Mouse (Mus musculus) heart, adult 2 months (tissue): ENCODE measurements around the gene Pde4d. TPM values are rescaled to one million over a fixed set of nuclear protein-coding genes. Genes with fewer than 3 reads are reported as not detected.

Experiments
- DNase-seq, 2 experiments: peaks; one replicate each; pipeline ENCODE4 v3.0.0; 2021
- H3K27ac ChIP-seq: fragments of 200-600 bp; 2 replicates; pipeline ENCODE4 v1.8.1; 2022
- H3K27me3 ChIP-seq: fragments of 200-500 bp; 2 replicates; pipeline ENCODE4 v1.6.1; 2012; ENCODE audit warnings: mild to moderate bottlenecking, low read length, inconsistent platforms, mixed read lengths; ENCODE audit not compliant: control insufficient read depth, insufficient read depth
- H3K36me3 ChIP-seq: fragments of 200-500 bp; 2 replicates; pipeline ENCODE4 v1.6.1; 2012; ENCODE audit warnings: low read length, inconsistent platforms; ENCODE audit not compliant: control insufficient read depth, insufficient read depth
- H3K4me1 ChIP-seq: fragments of 200-500 bp; 2 replicates; pipeline ENCODE4 v1.6.1; 2011; ENCODE audit warnings: low read length; ENCODE audit not compliant: control insufficient read depth, insufficient read depth
- H3K4me3 ChIP-seq: fragments of 200-600 bp; 2 replicates; pipeline ENCODE4 v1.8.1; 2022
- H3K79me2 ChIP-seq: fragments of 200-500 bp; replicated peaks from 2 replicates; pipeline ENCODE4 v1.6.1; 2012; ENCODE audit warnings: mild to moderate bottlenecking, inconsistent platforms, low read length, moderate library complexity, mixed read lengths; ENCODE audit not compliant: control insufficient read depth, insufficient read depth
- H3K9ac ChIP-seq: fragments of 200-500 bp; 2 replicates; pipeline ENCODE4 v1.6.1; 2012; ENCODE audit warnings: low read depth, mild to moderate bottlenecking, control low read depth, inconsistent platforms, low read length, mixed read lengths
- CTCF ChIP-seq: fragments of 200-600 bp; IDR thresholded peaks from 2 replicates; pipeline ENCODE4 v1.8.1; 2022; ENCODE audit warnings: antibody characterized with exemption, mild to moderate bottlenecking, moderate library complexity
- EP300 ChIP-seq: fragments of 200-500 bp; IDR thresholded peaks from 2 replicates; pipeline ENCODE4 v1.6.1; 2011; ENCODE audit warnings: low read depth, low read length, control low read depth; ENCODE audit not compliant: insufficient read depth
- POLR2A ChIP-seq: fragments of 200-500 bp; IDR thresholded peaks from 2 replicates; pipeline ENCODE4 v1.6.1; 2011; ENCODE audit warnings: mild to moderate bottlenecking, low read depth, low read length, control low read depth; ENCODE audit not compliant: insufficient read depth
- WGBS: fragments of 180-500 bp; shearing (Covaris S2); methylation state at CpG from one replicate; pipeline ENCODE4 v1.1.7; 2018; 5-methylcytosine and 5-hydroxymethylcytosine counted together
- intact Hi-C: fragments of 180-260 bp; cut with DNase I; formaldehyde crosslinking; loops from one replicate; pipeline ENCODE4 v1.15.1; 2025
- polyA plus RNA-seq: library from polyadenylated mRNA; depleted of rRNA; stranded (reverse); fragments of >200 nt; gene quantifications from 2 replicates; pipeline ENCODE4 v1.2.3, GENCODE M21; 2012
- total RNA-seq, 2 experiments: library from RNA; stranded (reverse); gene quantifications; 2 replicates each; pipeline ENCODE4 v1.2.3; 2021

The Pde4d gene
- total and polyA plus RNA-seq, 3 experiments: 11.5 to 40.1 (median 38.1) TPM

DNA sequence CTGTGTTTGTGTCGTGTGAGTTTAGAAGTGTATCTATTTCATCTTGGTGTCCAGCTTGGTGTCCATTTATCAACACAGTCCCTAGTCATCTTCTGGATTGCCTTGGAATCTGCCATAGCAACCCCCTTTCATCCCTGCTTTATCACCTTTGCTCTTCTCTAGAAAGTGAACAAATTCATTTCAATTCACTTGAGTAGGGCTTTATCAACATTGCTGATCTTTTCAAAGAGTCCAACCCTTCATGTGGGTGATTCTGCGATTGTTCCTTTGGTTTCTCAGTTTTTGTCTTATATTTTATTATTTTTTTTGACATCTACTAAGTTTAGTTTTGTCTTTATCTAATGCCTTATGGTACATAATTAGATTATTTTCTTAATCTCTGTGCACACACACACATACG lies 1385.2 kb downstream of the Pde4d start:
- H3K9ac ChIP-seq: no peak overlapping the region
- intact Hi-C loops: no loop called here
- H3K27me3 ChIP-seq: no peaks in the 10 kb centered on the region
- H3K79me2 ChIP-seq: no peaks in the 10 kb centered on the region
- no peak for DNase-seq
- H3K4me1 ChIP-seq: no peaks in the 10 kb centered on the region
- H3K36me3 ChIP-seq: no peaks in the 10 kb centered on the region
- H3K4me3 ChIP-seq: no peak overlapping the region
- 90% methylated on average over 3 of the region's 3 CpGs for WGBS
- no peak overlapping the region for H3K27ac ChIP-seq
- TF ChIP-seq POLR2A (no peak), EP300 (no peak), CTCF (no peak)

DNA sequence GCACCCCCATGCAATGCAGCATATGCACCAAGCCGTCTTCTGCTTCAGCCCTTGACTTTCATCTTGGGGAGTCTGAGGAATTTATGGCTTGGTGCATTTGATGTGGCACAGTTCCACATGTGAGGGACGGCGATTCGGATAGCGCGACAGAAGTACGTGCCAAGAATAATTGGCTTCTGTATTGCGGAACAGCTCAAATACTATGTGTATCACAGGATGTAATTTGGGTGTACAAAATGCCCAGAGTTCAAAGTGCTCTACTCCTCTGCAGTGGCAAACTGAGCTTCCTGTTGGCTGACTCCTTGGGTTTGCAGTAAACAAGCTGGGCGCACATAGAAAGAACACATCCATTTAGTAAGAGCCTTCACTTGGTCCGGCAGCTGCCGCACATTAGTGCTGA lies 1387.7 kb downstream of the Pde4d start:
- DNase-seq: no peak
- WGBS: 61% methylated on average over 11 of the region's 11 CpGs
- H3K4me1 ChIP-seq: no peaks in the 10 kb centered on the region
- no peak overlapping the region for H3K9ac ChIP-seq
- intact Hi-C loops: no loop called here
- H3K27me3 ChIP-seq: no peaks in the 10 kb centered on the region
- H3K4me3 ChIP-seq: no peak overlapping the region
- no peak overlapping the region for H3K27ac ChIP-seq
- no peaks in the 10 kb centered on the region for H3K79me2 ChIP-seq
- H3K36me3 ChIP-seq: no peaks in the 10 kb centered on the region
- TF ChIP-seq CTCF (no peak), POLR2A (no peak), EP300 (no peak)

DNA sequence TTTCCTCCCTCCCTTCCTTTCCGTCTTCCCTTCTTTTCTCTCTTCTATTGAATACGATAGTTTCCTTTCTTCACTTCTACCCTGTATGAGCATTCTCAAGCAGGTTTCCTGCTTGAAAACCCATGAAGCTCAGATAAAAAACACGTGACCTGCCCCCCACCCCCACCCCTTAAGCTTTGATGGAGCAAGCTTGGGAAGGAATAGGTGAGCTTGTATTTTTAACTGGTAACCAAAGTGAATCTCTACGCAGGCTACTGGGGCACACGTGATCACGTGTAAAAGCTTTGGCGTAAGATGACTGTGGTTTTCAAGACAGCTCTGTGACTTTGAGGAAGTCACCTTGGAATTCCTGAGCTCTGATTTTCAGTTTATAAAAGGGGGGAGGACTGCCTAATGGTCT lies 1388.2 kb downstream of the Pde4d start:
- Histone ChIP-seq H3K9ac (no peak overlapping the region), H3K36me3 (no peaks in the 10 kb centered on the region), H3K27ac (no peak overlapping the region), H3K27me3 (no peaks in the 10 kb centered on the region), H3K4me1 (no peaks in the 10 kb centered on the region), H3K79me2 (no peaks in the 10 kb centered on the region), H3K4me3 (no peak overlapping the region)
- TF ChIP-seq CTCF (no peak), EP300 (no peak), POLR2A (no peak)
- intact Hi-C loops: no loop called here
- no peak for DNase-seq
- WGBS: 83% methylated on average over 7 of the region's 7 CpGs

DNA sequence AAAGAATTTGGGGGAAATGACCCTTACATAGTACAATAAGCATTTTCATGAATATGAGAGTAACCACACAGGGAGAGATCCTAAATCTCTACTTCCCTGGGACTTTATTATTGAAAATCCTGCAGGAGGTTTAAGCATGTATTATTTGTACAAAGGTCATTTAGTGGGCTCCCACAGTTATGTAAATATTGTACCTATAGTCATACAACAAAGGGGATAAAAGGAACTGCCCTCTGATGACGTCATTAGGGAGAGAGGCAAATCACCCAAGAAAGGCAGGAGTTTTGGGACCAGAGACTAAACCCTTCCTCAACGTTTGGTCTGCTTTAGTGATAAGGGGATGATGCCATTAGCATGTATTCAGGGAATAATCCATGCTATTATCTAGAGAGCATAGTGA lies 1390.5 kb downstream of the Pde4d start:
- TF ChIP-seq POLR2A (no peak), CTCF (no peak), EP300 (no peak)

DNA sequence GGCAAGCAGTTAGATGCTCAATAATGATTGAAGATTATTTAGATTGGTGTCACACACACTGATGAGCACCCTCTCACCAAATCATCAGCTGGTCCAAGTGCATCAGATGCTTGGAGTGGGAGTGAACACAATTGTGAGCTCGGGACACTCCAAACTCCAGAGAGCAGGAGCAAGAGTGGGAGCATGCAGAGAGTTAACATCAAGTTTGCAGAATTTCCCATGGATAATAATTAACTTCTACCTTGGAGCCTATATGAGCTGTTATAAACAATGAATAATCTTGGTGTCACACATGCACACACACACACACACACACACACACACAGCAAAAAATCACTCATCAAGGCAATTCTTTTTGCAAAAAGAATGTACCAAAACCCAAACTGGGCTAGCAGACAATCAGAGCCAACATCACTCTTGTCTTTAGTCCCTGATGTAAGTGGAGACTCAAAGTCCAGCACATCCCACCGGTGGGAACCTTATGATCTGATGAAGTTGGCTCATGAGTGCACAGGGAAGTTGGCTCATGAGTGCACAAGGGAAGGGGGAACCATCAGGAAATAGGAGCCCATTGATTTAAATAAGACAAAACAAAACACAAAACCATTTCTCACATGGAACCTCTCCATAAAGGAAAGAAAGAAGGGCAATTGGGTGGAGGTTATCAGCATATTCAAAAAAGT lies 1391.5 kb downstream of the Pde4d start:
- no peaks in the 10 kb centered on the region for H3K4me1 ChIP-seq
- H3K27ac ChIP-seq: no peak overlapping the region
- DNase-seq: no peak
- 70% methylated on average over 2 of the region's 2 CpGs for WGBS
- H3K36me3 ChIP-seq: no peaks in the 10 kb centered on the region
- intact Hi-C loops: no loop called here
- no peak overlapping the region for H3K4me3 ChIP-seq
- no peak for TF ChIP-seq POLR2A
- TF ChIP-seq EP300: no peak
- no peak for TF ChIP-seq CTCF
- H3K27me3 ChIP-seq: no peaks in the 10 kb centered on the region
- H3K79me2 ChIP-seq: no peaks in the 10 kb centered on the region
- H3K9ac ChIP-seq: no peak overlapping the region

More for the DNA sequence above, 1390.5 kb downstream of the Pde4d start:
- DNase-seq: no peak
- 52% methylated on average over 2 of the region's 2 CpGs for WGBS
- no peaks in the 10 kb centered on the region for H3K4me1 ChIP-seq
- H3K27me3 ChIP-seq: no peaks in the 10 kb centered on the region
- H3K36me3 ChIP-seq: no peaks in the 10 kb centered on the region
- H3K9ac ChIP-seq: no peak overlapping the region
- no peaks in the 10 kb centered on the region for H3K79me2 ChIP-seq
- intact Hi-C loops: no loop called here
- no peak overlapping the region for H3K4me3 ChIP-seq
- no peak overlapping the region for H3K27ac ChIP-seq

DNA sequence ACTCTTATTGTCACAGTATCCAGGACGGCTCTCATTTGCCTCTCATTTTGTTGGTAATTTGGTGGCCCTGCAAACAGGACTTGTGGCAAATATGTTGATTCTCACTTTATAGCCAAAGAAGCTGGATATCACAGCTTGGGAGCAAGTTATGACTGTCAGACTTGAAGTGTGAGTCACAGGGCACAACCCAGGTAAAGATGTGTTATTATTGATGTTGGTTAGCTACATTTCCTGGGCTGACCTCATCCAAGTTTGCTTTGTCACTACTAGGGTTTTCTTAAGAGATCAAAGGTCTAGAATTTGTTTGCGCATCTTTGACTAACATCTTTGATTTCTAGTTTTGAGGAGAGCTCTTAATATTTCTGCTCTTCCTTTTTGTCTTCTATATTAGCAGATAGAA lies 1393.2 kb downstream of the Pde4d start:
- no peaks in the 10 kb centered on the region for H3K27me3 ChIP-seq
- no peaks in the 10 kb centered on the region for H3K79me2 ChIP-seq
- no peaks in the 10 kb centered on the region for H3K36me3 ChIP-seq
- no peaks in the 10 kb centered on the region for H3K4me1 ChIP-seq
- 100% methylated on average over 2 of the region's 2 CpGs for WGBS
- intact Hi-C loops: no loop called here
- H3K27ac ChIP-seq: no peak overlapping the region
- TF ChIP-seq EP300: no peak
- no peak for TF ChIP-seq CTCF
- TF ChIP-seq POLR2A: no peak
- DNase-seq: no peak
- no peak overlapping the region for H3K9ac ChIP-seq
- no peak overlapping the region for H3K4me3 ChIP-seq
